Mouse (Mus musculus) liver, embryonic 16.5 days (tissue): ENCODE data around the gene Sema3g. TPM values are rescaled to one million over a fixed set of nuclear protein-coding genes. Genes with fewer than 3 reads are reported as not detected.
A peak's percentile ranks its signal among the peaks of the same experiment; 100 is the strongest.

ENCODE experiments used
- ATAC-seq: fragments of 200-750 bp; cut with Nextera tagmentation; 2 replicates; pipeline ENCODE4 v1.8.0; 2017; ENCODE audit warnings: low read depth, mild to moderate bottlenecking, moderate number of reproducible peaks, moderate library complexity
- H3K27ac ChIP-seq: fragments of 300-500 bp; sonication (generic); 2 replicates; pipeline ENCODE4 v1.5.1; 2014; ENCODE audit warnings: mild to moderate bottlenecking, low read length
- H3K27me3 ChIP-seq: fragments of 300-500 bp; sonication (generic); 2 replicates; pipeline ENCODE4 v1.6.1; 2014; ENCODE audit warnings: low read depth, low read length, mixed read lengths; ENCODE audit not compliant: control insufficient read depth, insufficient read depth
- H3K36me3 ChIP-seq: fragments of 300-500 bp; sonication (generic); 2 replicates; pipeline ENCODE4 v1.6.1; 2014; ENCODE audit warnings: mild to moderate bottlenecking; ENCODE audit not compliant: control insufficient read depth, insufficient read depth
- H3K4me1 ChIP-seq: fragments of 300-500 bp; sonication (generic); 2 replicates; pipeline ENCODE4 v1.6.1; 2014; ENCODE audit warnings: low read depth, low read length, mixed read lengths; ENCODE audit not compliant: control insufficient read depth
- H3K4me2 ChIP-seq: fragments of 300-500 bp; sonication (generic); 2 replicates; pipeline ENCODE4 v1.6.1; 2014; ENCODE audit warnings: low read depth, low read length, mixed read lengths
- H3K4me3 ChIP-seq: fragments of 300-500 bp; sonication (generic); 2 replicates; pipeline ENCODE4 v1.5.1; 2014; ENCODE audit warnings: low read depth, mild to moderate bottlenecking, low read length
- H3K9ac ChIP-seq: fragments of 300-500 bp; sonication (generic); 2 replicates; pipeline ENCODE4 v1.6.1; 2014; ENCODE audit warnings: low read depth, low read length
- H3K9me3 ChIP-seq: fragments of 300-500 bp; sonication (generic); replicated peaks from 2 replicates; pipeline ENCODE4 v1.6.1; 2016; ENCODE audit warnings: low read length; ENCODE audit not compliant: control insufficient read depth
- WGBS: fragments of 180-500 bp; shearing (Covaris S2); extraction: QIAGEN DNeasy Blood & Tissue Kit; methylation state at CpG from one replicate; pipeline ENCODE4 v1.1.7; 2014; ENCODE audit not compliant: insufficient replicate concordance; 5-methylcytosine and 5-hydroxymethylcytosine counted together
- polyA plus RNA-seq: library from polyadenylated mRNA; unstranded; fragments of >200 nt; fragmentation: Nextera tagmentation; extraction: Ambion mirVana; gene quantifications from 2 replicates; pipeline ENCODE4 v1.2.1, GENCODE M21; 2015

The Sema3g gene
- polyA plus RNA-seq, 1 experiment from 2014 or later, result 0.04 TPM

- 73% methylated on average over 5 of the region's 5 CpGs for WGBS
- Histone ChIP-seq H3K4me1 (peaks cover 6% of the 10 kb centered on the region), H3K4me2 (no peak overlapping the region), H3K27me3 (no peaks in the 10 kb centered on the region), H3K27ac (no peak overlapping the region), H3K9me3 (no peaks in the 10 kb centered on the region), H3K36me3 (peaks cover 37% of the 10 kb centered on the region), H3K9ac (no peak overlapping the region), H3K4me3 (no peak overlapping the region)
- ATAC-seq, result no peak
Measured at GRCm38 (mm10) chr14:31177715-31178114, 39.9 kb upstream of the Sema3g start.

GRCm38 (mm10) chr14:31179677-31180365 is 37.8 kb upstream of the Sema3g start:
- peaks cover 14% of the 10 kb centered on the region for H3K4me1 ChIP-seq
- no peaks in the 10 kb centered on the region for H3K27me3 ChIP-seq
- no peak overlapping the region for H3K27ac ChIP-seq
- no peak overlapping the region for H3K4me3 ChIP-seq
- WGBS, result 78% methylated on average over 12 of the region's 12 CpGs
- ATAC-seq, result no peak
- H3K9me3 ChIP-seq, result no peaks in the 10 kb centered on the region
- no peak overlapping the region for H3K9ac ChIP-seq
- peaks cover 26% of the 10 kb centered on the region for H3K36me3 ChIP-seq
- no peak overlapping the region for H3K4me2 ChIP-seq

- no peak overlapping the region for H3K4me3 ChIP-seq
- no peaks in the 10 kb centered on the region for H3K27me3 ChIP-seq
- H3K4me2 ChIP-seq, result no peak overlapping the region
- WGBS, result 78% methylated on average over 4 of the region's 4 CpGs
- no peaks in the 10 kb centered on the region for H3K9me3 ChIP-seq
- no peak overlapping the region for H3K9ac ChIP-seq
- peaks cover 17% of the 10 kb centered on the region for H3K4me1 ChIP-seq
- peaks cover 36% of the 10 kb centered on the region for H3K36me3 ChIP-seq
- no peak for ATAC-seq
- peak overlapping the region; percentile 39; the same call in 1 of the 2 replicates for H3K27ac ChIP-seq
Measured at GRCm38 (mm10) chr14:31181512-31181911, 36.1 kb upstream of the Sema3g start.

- H3K36me3 ChIP-seq, result peaks cover 42% of the 10 kb centered on the region
- peak; percentile 81 for ATAC-seq
- peak overlapping the region; percentile 11; the same call in 1 of the 2 replicates for H3K4me3 ChIP-seq
- H3K27ac ChIP-seq, result peak overlapping the region; percentile 75
- H3K27me3 ChIP-seq, result no peaks in the 10 kb centered on the region
- no peaks in the 10 kb centered on the region for H3K9me3 ChIP-seq
- WGBS, result 53% methylated on average over 2 of the region's 2 CpGs
- peaks cover 19% of the 10 kb centered on the region for H3K4me1 ChIP-seq
- no peak overlapping the region for H3K9ac ChIP-seq
- no peak overlapping the region for H3K4me2 ChIP-seq
Measured at GRCm38 (mm10) chr14:31182786-31183290, 34.8 kb upstream of the Sema3g start.

GRCm38 (mm10) chr14:31183541-31183940 is 34.1 kb upstream of the Sema3g start:
- ATAC-seq, result no peak; the same call in none of the 2 replicates
- Histone ChIP-seq H3K9ac (no peak overlapping the region), H3K27me3 (no peaks in the 10 kb centered on the region), H3K4me2 (no peak overlapping the region), H3K9me3 (no peaks in the 10 kb centered on the region), H3K4me1 (peaks cover 19% of the 10 kb centered on the region), H3K36me3 (peaks cover 44% of the 10 kb centered on the region), H3K4me3 (no peak overlapping the region), H3K27ac (peak overlapping the region; percentile 75)
- WGBS, result 45% methylated on average over 5 of the region's 5 CpGs

- Histone ChIP-seq H3K36me3 (peaks cover 44% of the 10 kb centered on the region), H3K9me3 (no peaks in the 10 kb centered on the region), H3K9ac (no peak overlapping the region), H3K4me3 (no peak overlapping the region), H3K27ac (peak overlapping the region; percentile 43), H3K4me1 (peaks cover 19% of the 10 kb centered on the region), H3K4me2 (no peak overlapping the region), H3K27me3 (no peaks in the 10 kb centered on the region)
- no peak for ATAC-seq
- 78% methylated on average over 12 of the region's 12 CpGs for WGBS
Measured at GRCm38 (mm10) chr14:31184195-31184594, 33.5 kb upstream of the Sema3g start.

GRCm38 (mm10) chr14:31186656-31187055 is 31.0 kb upstream of the Sema3g start:
- H3K4me2 ChIP-seq, result no peak overlapping the region
- H3K4me3 ChIP-seq, result no peak overlapping the region
- H3K9me3 ChIP-seq, result no peaks in the 10 kb centered on the region
- 68% methylated on average over 4 of the region's 4 CpGs for WGBS
- no peak overlapping the region for H3K9ac ChIP-seq
- ATAC-seq, result no peak
- H3K27me3 ChIP-seq, result no peaks in the 10 kb centered on the region
- peaks cover 51% of the 10 kb centered on the region for H3K36me3 ChIP-seq
- peaks cover 19% of the 10 kb centered on the region for H3K4me1 ChIP-seq
- no peak overlapping the region for H3K27ac ChIP-seq

GRCm38 (mm10) chr14:31188771-31189181 is 28.9 kb upstream of the Sema3g start:
- Histone ChIP-seq H3K4me1 (peaks cover 11% of the 10 kb centered on the region), H3K27ac (peak overlapping the region; percentile 66), H3K4me2 (no peak overlapping the region), H3K9ac (no peak overlapping the region), H3K4me3 (no peak overlapping the region), H3K36me3 (peaks cover 50% of the 10 kb centered on the region), H3K27me3 (no peaks in the 10 kb centered on the region), H3K9me3 (no peaks in the 10 kb centered on the region)
- 73% methylated on average over 6 of the region's 6 CpGs for WGBS
- ATAC-seq, result peak; percentile 51

GRCm38 (mm10) chr14:31189348-31189747 is 28.3 kb upstream of the Sema3g start:
- Histone ChIP-seq H3K36me3 (peaks cover 50% of the 10 kb centered on the region), H3K27me3 (no peaks in the 10 kb centered on the region), H3K4me3 (no peak overlapping the region), H3K27ac (peak overlapping the region; percentile 66), H3K9ac (no peak overlapping the region), H3K4me2 (no peak overlapping the region), H3K9me3 (no peaks in the 10 kb centered on the region), H3K4me1 (peaks cover 10% of the 10 kb centered on the region)
- 72% methylated on average over 3 of the region's 3 CpGs for WGBS
- ATAC-seq, result no peak
